Mouse (Mus musculus) megakaryocyte, embryonic 14.5 days (primary cell): Measurements from ENCODE around the gene Gm45844.
"Not testable (repeated sequence)": the region's sequence is repeated elsewhere in the genome, so short reads cannot be mapped to it uniquely, and the experiment has no call there.

Experiments
- FLI1 ChIP-seq: IDR thresholded peaks from 2 replicates; pipeline ENCODE4 v1.6.1; 2012; ENCODE audit warnings: low read length, inconsistent platforms, mixed read lengths
- GATA1 ChIP-seq: IDR thresholded peaks from 3 replicates; pipeline ENCODE4 v1.6.1; 2012; ENCODE audit warnings: mixed read lengths, low read length, inconsistent platforms, borderline replicate concordance

- not testable (repeated sequence) for TF ChIP-seq GATA1, FLI1
Observed at GRCm38 (mm10) chr7:7277556-7277955, 533 bp downstream of the Gm45844 start.
